Mouse (Mus musculus): ENCODE data around the gene Tbx21. TPM values are rescaled to one million over a fixed set of nuclear protein-coding genes. Genes with fewer than 3 reads are reported as not detected.
A peak's percentile ranks its signal among the peaks of the same experiment; 100 is the strongest.

Gene Tbx21
- polyA plus RNA-seq, 1 experiment from 2014 or later: 0.05 TPM

DNA sequence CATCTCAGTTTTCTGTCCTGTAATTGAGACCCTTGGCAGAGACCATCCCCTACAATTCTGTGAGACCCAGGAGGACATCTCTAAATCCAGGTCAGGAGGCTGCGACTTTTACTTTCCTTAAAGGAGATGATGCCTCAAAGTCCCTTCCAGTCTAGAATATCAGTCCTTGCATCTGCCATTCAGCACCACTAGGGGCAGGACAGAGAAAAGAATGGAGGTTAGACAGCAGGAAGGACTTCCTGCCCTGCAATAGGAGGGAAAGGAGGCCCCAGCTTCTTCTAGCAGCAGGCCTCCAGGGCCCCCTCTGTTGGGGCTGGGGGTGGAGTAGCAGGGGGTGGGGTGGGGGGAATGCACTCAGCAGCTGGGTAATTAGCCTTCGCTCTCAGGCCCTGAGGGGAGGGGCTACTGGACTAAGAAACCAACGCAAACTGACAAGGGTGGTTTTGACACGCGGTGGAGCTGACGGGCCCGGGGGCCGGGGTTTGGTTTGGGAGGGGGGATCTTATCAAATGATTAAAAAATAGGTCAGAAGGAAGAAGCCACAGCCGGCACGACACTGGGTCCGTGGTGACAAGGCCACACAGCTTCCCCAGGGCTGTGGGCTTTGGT lies 8.3 kb upstream of the Tbx21 start:
- no peaks in the 10 kb centered on the region for H3K4me1 ChIP-seq (replicated peaks; ENCODE audit: control insufficient read depth, insufficient read depth)
- DNase-seq (ENCODE audit: low spot score) (no peak), ATAC-seq (ENCODE audit: low FRiP score, low TSS enrichment) (no peak)
- H3K4me3 ChIP-seq (ENCODE audit: low read depth, low read length): no peak overlapping the region
- no peaks in the 10 kb centered on the region for H3K9me3 ChIP-seq (ENCODE audit: control insufficient read depth, low read length)
- WGBS: 15% methylated on average over 11 of the region's 11 CpGs
- H3K4me2 ChIP-seq (replicated peaks; ENCODE audit: low read depth): no peak overlapping the region
- no peak for TF ChIP-seq EP300 (optimal IDR thresholded peaks at IDR 0.05)
- peak; percentile 68 for TF ChIP-seq CTCF (IDR thresholded peaks at IDR 0.05; ENCODE audit: low read depth)
- H3K36me3 ChIP-seq (ENCODE audit: control insufficient read depth, insufficient read depth, low read length): no peaks in the 10 kb centered on the region
- no peak overlapping the region for H3K27ac ChIP-seq (replicated peaks)
- H3K9ac ChIP-seq (ENCODE audit: low read length): no peak overlapping the region
- H3K27me3 ChIP-seq (ENCODE audit: control insufficient read depth, insufficient read depth, low read length): no peaks in the 10 kb centered on the region

DNA sequence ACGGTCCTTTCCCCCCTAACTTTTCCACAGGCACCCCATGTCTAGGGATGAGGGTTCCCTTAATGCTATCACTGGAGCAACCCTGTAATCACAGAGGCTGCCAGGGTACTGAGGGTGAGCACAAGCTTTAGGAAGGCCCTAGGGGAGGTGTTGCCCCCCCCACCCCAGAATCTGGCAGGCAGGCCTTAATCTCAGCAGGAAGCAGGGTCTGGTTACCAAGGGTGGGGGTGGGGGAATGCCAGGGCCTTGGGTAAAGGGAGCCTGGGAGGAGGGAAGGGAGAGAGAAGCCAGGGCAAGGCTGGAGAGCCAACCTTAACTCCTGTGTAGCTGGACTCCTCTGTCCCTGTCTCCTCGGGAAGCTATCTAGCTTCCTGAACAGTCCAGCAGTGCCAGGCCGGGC lies 5.5 kb upstream of the Tbx21 start:
- H3K9ac ChIP-seq (ENCODE audit: low read length): no peak overlapping the region
- H3K27ac ChIP-seq (replicated peaks): no peak overlapping the region
- no peak overlapping the region for H3K4me2 ChIP-seq (replicated peaks; ENCODE audit: low read depth)
- 0 out of 2 replicates have a peak, but pooled peaks cover under 1% of the 10 kb centered on the region for H3K27me3 ChIP-seq (ENCODE audit: control insufficient read depth, insufficient read depth, low read length)
- WGBS: 74% methylated on average over 3 of the region's 3 CpGs
- H3K4me3 ChIP-seq (ENCODE audit: low read depth, low read length): no peak overlapping the region
- H3K9me3 ChIP-seq (ENCODE audit: control insufficient read depth, low read length): no peaks in the 10 kb centered on the region
- ATAC-seq (ENCODE audit: low FRiP score, low TSS enrichment) (no peak), DNase-seq (ENCODE audit: low spot score) (no peak)
- TF ChIP-seq CTCF (IDR thresholded peaks at IDR 0.05; ENCODE audit: low read depth) (no peak), EP300 (optimal IDR thresholded peaks at IDR 0.05) (no peak)
- no peaks in the 10 kb centered on the region for H3K4me1 ChIP-seq (replicated peaks; ENCODE audit: control insufficient read depth, insufficient read depth)
- H3K36me3 ChIP-seq (ENCODE audit: control insufficient read depth, insufficient read depth, low read length): no peaks in the 10 kb centered on the region

DNA sequence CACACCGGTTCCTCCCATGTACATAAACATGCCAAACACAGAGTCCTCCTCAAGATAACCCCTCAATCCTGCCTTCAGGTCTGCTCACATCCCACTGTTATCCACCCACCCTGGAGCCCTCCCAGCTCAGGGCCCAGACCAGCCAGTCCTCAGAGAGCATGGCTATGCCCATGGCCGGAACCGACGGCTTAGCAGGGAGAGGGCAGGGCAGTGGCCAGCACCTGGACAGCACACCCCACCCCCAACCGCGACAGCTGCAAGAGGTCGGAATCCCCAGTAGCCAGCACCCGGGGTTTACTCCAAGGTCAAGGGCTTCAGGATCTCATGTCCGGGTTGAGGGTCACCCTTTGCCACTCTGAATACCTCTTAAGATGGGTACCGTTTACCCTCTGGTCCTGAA lies 5.1 kb upstream of the Tbx21 start:
- Histone ChIP-seq H3K27me3 (ENCODE audit: control insufficient read depth, insufficient read depth, low read length) (0 out of 2 replicates have a peak, but pooled peaks cover 3% of the 10 kb centered on the region), H3K36me3 (ENCODE audit: control insufficient read depth, insufficient read depth, low read length) (no peaks in the 10 kb centered on the region), H3K9ac (ENCODE audit: low read length) (no peak overlapping the region), H3K4me2 (replicated peaks; ENCODE audit: low read depth) (no peak overlapping the region), H3K9me3 (ENCODE audit: control insufficient read depth, low read length) (no peaks in the 10 kb centered on the region), H3K27ac (replicated peaks) (no peak overlapping the region), H3K4me1 (replicated peaks; ENCODE audit: control insufficient read depth, insufficient read depth) (no peaks in the 10 kb centered on the region), H3K4me3 (ENCODE audit: low read depth, low read length) (no peak overlapping the region)
- no peak for TF ChIP-seq CTCF (IDR thresholded peaks at IDR 0.05; ENCODE audit: low read depth)
- no peak for TF ChIP-seq EP300 (optimal IDR thresholded peaks at IDR 0.05)
- ATAC-seq (ENCODE audit: low FRiP score, low TSS enrichment) (no peak), DNase-seq (ENCODE audit: low spot score) (no peak)
- WGBS: 53% methylated on average over 10 of the region's 10 CpGs

DNA sequence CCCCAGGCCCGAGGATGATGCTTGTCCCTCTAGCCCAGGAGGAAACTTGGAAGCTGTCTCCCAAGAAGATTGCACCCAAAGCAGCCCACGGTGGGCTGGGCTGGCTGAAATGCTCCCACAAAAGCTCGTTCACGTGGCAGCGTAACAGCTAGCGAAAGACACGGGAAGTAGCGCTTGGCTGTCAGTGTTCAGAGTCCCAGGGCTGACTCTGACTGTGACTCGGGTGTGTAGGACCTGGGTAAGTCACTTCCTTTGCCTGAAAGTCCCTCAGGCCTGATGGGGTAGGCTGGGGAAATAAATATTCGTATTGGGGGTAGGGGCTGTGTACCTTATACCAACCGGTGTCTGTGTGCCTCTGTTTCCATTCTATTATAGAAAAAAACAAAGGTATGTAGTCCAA lies 666 bp upstream of the Tbx21 start:
- no peak overlapping the region for H3K9ac ChIP-seq (ENCODE audit: low read length)
- peak overlapping the region; percentile 35; the same call in 1 of the 2 replicates for H3K4me3 ChIP-seq (ENCODE audit: low read depth, low read length)
- H3K4me2 ChIP-seq (replicated peaks; ENCODE audit: low read depth): no peak overlapping the region; the same call in 1 of the 2 replicates
- H3K27me3 ChIP-seq (ENCODE audit: control insufficient read depth, insufficient read depth, low read length): peaks cover 8% of the 10 kb centered on the region; the same call in 1 of the 2 replicates
- ATAC-seq (ENCODE audit: low FRiP score, low TSS enrichment): no peak
- no peaks in the 10 kb centered on the region for H3K9me3 ChIP-seq (ENCODE audit: control insufficient read depth, low read length)
- no peak for DNase-seq (ENCODE audit: low spot score)
- no peaks in the 10 kb centered on the region for H3K4me1 ChIP-seq (replicated peaks; ENCODE audit: control insufficient read depth, insufficient read depth)
- WGBS: 12% methylated on average over 11 of the region's 11 CpGs
- TF ChIP-seq EP300 (optimal IDR thresholded peaks at IDR 0.05) (no peak), CTCF (IDR thresholded peaks at IDR 0.05; ENCODE audit: low read depth) (no peak)
- H3K27ac ChIP-seq (replicated peaks): no peak overlapping the region
- no peaks in the 10 kb centered on the region for H3K36me3 ChIP-seq (ENCODE audit: control insufficient read depth, insufficient read depth, low read length)

DNA sequence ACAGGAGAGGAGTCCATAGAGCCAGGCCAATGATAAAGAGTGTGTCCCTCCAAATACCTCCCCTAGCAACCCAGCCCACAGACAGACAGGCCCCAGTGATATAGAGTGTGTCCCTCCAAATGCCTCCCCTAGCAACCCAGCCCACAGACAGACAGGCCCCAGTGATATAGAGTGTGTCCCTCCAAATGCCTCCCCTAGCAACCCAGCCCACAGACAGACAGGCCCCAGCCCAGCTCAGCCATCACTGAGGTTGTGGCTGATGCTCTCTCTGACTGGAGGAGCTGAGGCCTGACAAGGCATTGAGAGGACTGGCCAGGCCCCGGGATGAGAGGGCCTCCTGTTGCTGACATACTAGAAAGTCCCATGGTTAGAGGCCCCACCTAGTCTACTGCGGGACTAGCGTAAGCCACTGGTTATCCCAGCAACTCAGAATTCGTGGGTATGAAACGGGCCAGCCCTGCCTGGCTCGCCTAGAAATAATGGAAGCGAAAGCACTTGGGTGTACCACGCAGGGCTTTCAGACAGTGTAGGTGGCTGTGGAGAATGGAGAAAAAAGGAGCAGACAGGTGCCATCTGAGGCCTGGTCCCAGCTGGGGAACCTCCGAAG lies 2.5 kb downstream of the Tbx21 start:
- no peak for DNase-seq (ENCODE audit: low spot score)
- TF ChIP-seq CTCF (IDR thresholded peaks at IDR 0.05; ENCODE audit: low read depth) (no peak), EP300 (optimal IDR thresholded peaks at IDR 0.05) (no peak)

DNA sequence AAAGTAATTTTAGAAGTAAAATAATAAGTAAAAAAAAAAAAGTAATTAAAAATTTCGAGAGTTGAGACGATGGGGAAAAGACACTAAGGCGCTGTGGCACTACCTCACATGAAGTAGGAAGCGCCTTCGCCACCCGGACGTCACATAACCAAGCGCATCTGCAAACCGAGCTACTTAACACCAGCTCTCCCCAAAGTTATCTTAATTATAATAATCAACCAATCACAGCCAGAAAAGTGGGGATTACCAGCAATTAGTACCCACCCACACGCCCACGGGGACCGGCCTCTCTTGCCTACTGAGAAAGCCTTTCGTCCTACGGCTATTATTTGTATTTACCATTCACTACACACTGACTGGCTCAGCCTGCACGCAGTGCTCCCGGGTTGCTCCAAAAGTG lies 6.2 kb downstream of the Tbx21 start:
- Histone ChIP-seq H3K9me3 (ENCODE audit: control insufficient read depth, low read length) (no peaks in the 10 kb centered on the region), H3K9ac (ENCODE audit: low read length) (no peak overlapping the region), H3K4me1 (replicated peaks; ENCODE audit: control insufficient read depth, insufficient read depth) (no peaks in the 10 kb centered on the region), H3K4me2 (replicated peaks; ENCODE audit: low read depth) (no peak overlapping the region), H3K27me3 (ENCODE audit: control insufficient read depth, insufficient read depth, low read length) (no peaks in the 10 kb centered on the region; the same call in 1 of the 2 replicates), H3K27ac (replicated peaks) (no peak overlapping the region), H3K4me3 (ENCODE audit: low read depth, low read length) (no peak overlapping the region), H3K36me3 (ENCODE audit: control insufficient read depth, insufficient read depth, low read length) (no peaks in the 10 kb centered on the region)
- no peak for ATAC-seq (ENCODE audit: low FRiP score, low TSS enrichment)
- TF ChIP-seq EP300 (optimal IDR thresholded peaks at IDR 0.05) (no peak), CTCF (IDR thresholded peaks at IDR 0.05; ENCODE audit: low read depth) (no peak)
- WGBS: 79% methylated on average over 16 of the region's 16 CpGs
- no peak for DNase-seq (ENCODE audit: low spot score)

More for the DNA sequence above, 2.5 kb downstream of the Tbx21 start:
- no peak overlapping the region for H3K4me2 ChIP-seq (replicated peaks; ENCODE audit: low read depth)
- no peak for ATAC-seq (ENCODE audit: low FRiP score, low TSS enrichment)
- no peak overlapping the region for H3K27ac ChIP-seq (replicated peaks)
- WGBS: 79% methylated on average over 9 of the region's 9 CpGs
- H3K4me1 ChIP-seq (replicated peaks; ENCODE audit: control insufficient read depth, insufficient read depth): no peaks in the 10 kb centered on the region
- no peaks in the 10 kb centered on the region for H3K36me3 ChIP-seq (ENCODE audit: control insufficient read depth, insufficient read depth, low read length)
- H3K9me3 ChIP-seq (ENCODE audit: control insufficient read depth, low read length): no peaks in the 10 kb centered on the region
- H3K9ac ChIP-seq (ENCODE audit: low read length): no peak overlapping the region
- peaks cover 8% of the 10 kb centered on the region; the same call in 1 of the 2 replicates for H3K27me3 ChIP-seq (ENCODE audit: control insufficient read depth, insufficient read depth, low read length)
- H3K4me3 ChIP-seq (ENCODE audit: low read depth, low read length): no peak overlapping the region

All from stomach, postnatal 0 days (tissue).